In genomic region chr7:4513236-4513635, GRCm38 (mm10) we compare ENCODE assay signal across 8 mouse cellular contexts. TPM values are rescaled to one million over a fixed set of nuclear protein-coding genes. Genes with fewer than 3 reads are reported as not detected.
DNase-seq lines count a peak whose midpoint lies in the region; ATAC-seq lines count a peak whose summit lies in the region.

No protein-coding gene starts in this region.

- H3K4me2 ChIP-seq in heart, embryonic 12.5 days, result peak overlapping the region; percentile 61
- no peak overlapping the region for H3K4me2 ChIP-seq in liver, embryonic 13.5 days

- peak overlapping the region; percentile 33 for H3K4me3 ChIP-seq in heart, embryonic 12.5 days
- H3K4me3 ChIP-seq in liver, embryonic 13.5 days (replicated peaks), result no peak overlapping the region

- no peak for ATAC-seq in heart, embryonic 12.5 days (ENCODE audit: insufficient number of reproducible peaks, low FRiP score)
- ATAC-seq in liver, embryonic 13.5 days (ENCODE audit: low read depth), result no peak

- H3K9ac ChIP-seq in heart, embryonic 12.5 days, result peak overlapping the region; percentile 74; the same call in 1 of the 2 replicates
- H3K9ac ChIP-seq in liver, embryonic 13.5 days, result no peak overlapping the region

- intact Hi-C loops in left cerebral cortex, postnatal 25 days (cut with DNase I), result no loop called here

- WGBS in heart, embryonic 12.5 days, result 17% methylated on average over 13 of the region's 13 CpGs
- 16% methylated on average over 13 of the region's 13 CpGs for WGBS in liver, embryonic 13.5 days (ENCODE audit: insufficient replicate concordance)

- peaks cover 9% of the 10 kb centered on the region for H3K36me3 ChIP-seq in heart, embryonic 12.5 days
- no peaks in the 10 kb centered on the region for H3K36me3 ChIP-seq in liver, embryonic 13.5 days

- peak overlapping the region; percentile 97 for H3K27ac ChIP-seq in heart, embryonic 12.5 days (ENCODE audit: poor library complexity, severe bottlenecking)
- H3K27ac ChIP-seq in liver, embryonic 13.5 days, result no peak overlapping the region

- DNase-seq in adrenal gland, postnatal 36 days, result peak; percentile 22 to 51
- no peak for DNase-seq in adrenal gland, adult 18-20 months (ENCODE audit: low spot score in 2 of 2)
- DNase-seq in urinary bladder, postnatal 14 days (ENCODE audit: low spot score), result peak; percentile 44
- no peak for DNase-seq in urinary bladder, adult 2 months (ENCODE audit: low spot score)
- peak; percentile 42 for DNase-seq in liver, embryonic 13.5 days
- DNase-seq in spleen, postnatal 4 days (ENCODE audit: low spot score in 2 of 2), result peak; percentile 41 to 82
- no peak for DNase-seq in left cerebral cortex, postnatal 25 days (ENCODE audit: low spot score in 2 of 2)

- H3K9me3 ChIP-seq in heart, embryonic 12.5 days (replicated peaks), result no peaks in the 10 kb centered on the region
- H3K9me3 ChIP-seq in liver, embryonic 13.5 days (replicated peaks), result no peaks in the 10 kb centered on the region

- H3K27me3 ChIP-seq in heart, embryonic 12.5 days (replicated peaks), result no peaks in the 10 kb centered on the region
- no peaks in the 10 kb centered on the region for H3K27me3 ChIP-seq in liver, embryonic 13.5 days

- H3K4me1 ChIP-seq in heart, embryonic 12.5 days (replicated peaks), result peaks cover 82% of the 10 kb centered on the region
- peaks cover 33% of the 10 kb centered on the region for H3K4me1 ChIP-seq in liver, embryonic 13.5 days (replicated peaks)

RNA-seq across cellular contexts. Expression of gene Tnnt1, which starts 2.9 kb away (rescaled TPM):
- 1 to 10 TPM; 1.0 to 1.8 TPM for total RNA-seq in adrenal gland, postnatal 36 days (2021)
- total RNA-seq in adrenal gland, adult 18-20 months (2021), result 1 to 10 TPM in 1 of 2 experiments, under 1 TPM in 1; 0.50 to 1.4 TPM
- polyA plus RNA-seq in urinary bladder, adult 2 months (2012; rRNA removed), result 7.5 and 8.8 TPM in 2 replicates
- polyA plus RNA-seq in heart, embryonic 12.5 days (2016; fragmentation: Nextera tagmentation; extraction: Ambion mirVana), result 543 and 550 TPM in 2 replicates
- 13.2 and 13.4 TPM in 2 replicates for polyA plus RNA-seq in liver, embryonic 13.5 days (2015; fragmentation: Nextera tagmentation; extraction: Ambion mirVana)
- 10 to 100 TPM in 1 of 2 experiments, 1 to 10 TPM in 1; 4.6 to 10.2 TPM for total RNA-seq in left cerebral cortex, postnatal 25 days (2021)

RNA-seq across cellular contexts. Expression of gene Tnni3, which starts 10.8 kb away (rescaled TPM):
- under 1 TPM; 0.56 to 0.76 TPM for total RNA-seq in adrenal gland, postnatal 36 days (2021)
- under 1 TPM in 1 of 2 experiments, not detected in 1; 0.66 TPM for total RNA-seq in adrenal gland, adult 18-20 months (2021)
- polyA plus RNA-seq in urinary bladder, adult 2 months (2012; rRNA removed), result 5.1 and 5.5 TPM in 2 replicates
- polyA plus RNA-seq in heart, embryonic 12.5 days (2016; fragmentation: Nextera tagmentation; extraction: Ambion mirVana), result 1,739 and 1,749 TPM in 2 replicates
- polyA plus RNA-seq in liver, embryonic 13.5 days (2015; fragmentation: Nextera tagmentation; extraction: Ambion mirVana), result 1.1 and 4.5 TPM in 2 replicates
- total RNA-seq in left cerebral cortex, postnatal 25 days (2021), result 1 to 10 TPM; 1.0 to 1.2 TPM

RNA-seq across cellular contexts. Expression of gene Ppp1r12c, which starts 11.8 kb away (rescaled TPM):
- total RNA-seq in adrenal gland, postnatal 36 days (2021), result 100 to 1,000 TPM in 1 of 2 experiments, 10 to 100 TPM in 1; 74.6 to 112 TPM
- total RNA-seq in adrenal gland, adult 18-20 months (2021), result 10 to 100 TPM; 95.9 to 96.6 TPM
- 72.0 and 159 TPM in 2 replicates for polyA plus RNA-seq in urinary bladder, adult 2 months (2012; rRNA removed)
- 50.2 and 53.9 TPM in 2 replicates for polyA plus RNA-seq in heart, embryonic 12.5 days (2016; fragmentation: Nextera tagmentation; extraction: Ambion mirVana)
- 17.1 and 18.8 TPM in 2 replicates for polyA plus RNA-seq in liver, embryonic 13.5 days (2015; fragmentation: Nextera tagmentation; extraction: Ambion mirVana)
- total RNA-seq in left cerebral cortex, postnatal 25 days (2021), result 100 to 1,000 TPM; 131 to 156 TPM

RNA-seq across cellular contexts. Expression of gene Dnaaf3, which starts 19.0 kb away (rescaled TPM):
- 1 to 10 TPM in 1 of 2 experiments, under 1 TPM in 1; 0.70 to 1.2 TPM for total RNA-seq in adrenal gland, postnatal 36 days (2021)
- total RNA-seq in adrenal gland, adult 18-20 months (2021), result 1 to 10 TPM in 1 of 2 experiments, under 1 TPM in 1; 0.51 to 1.2 TPM
- polyA plus RNA-seq in urinary bladder, adult 2 months (2012; rRNA removed), result 3.5 and 4.0 TPM in 2 replicates
- polyA plus RNA-seq in heart, embryonic 12.5 days (2016; fragmentation: Nextera tagmentation; extraction: Ambion mirVana), result 0.54 and 0.83 TPM in 2 replicates
- 0.13 and 0.24 TPM in 2 replicates for polyA plus RNA-seq in liver, embryonic 13.5 days (2015; fragmentation: Nextera tagmentation; extraction: Ambion mirVana)
- under 1 TPM; 0.23 to 0.46 TPM for total RNA-seq in left cerebral cortex, postnatal 25 days (2021)

RNA-seq across cellular contexts. Expression of gene Syt5, which starts 34.1 kb away (rescaled TPM):
- 1 to 10 TPM; 6.4 to 9.5 TPM for total RNA-seq in adrenal gland, postnatal 36 days (2021)
- 1 to 10 TPM; 7.0 to 7.5 TPM for total RNA-seq in adrenal gland, adult 18-20 months (2021)
- polyA plus RNA-seq in urinary bladder, adult 2 months (2012; rRNA removed), result 0.74 and 0.78 TPM in 2 replicates
- polyA plus RNA-seq in heart, embryonic 12.5 days (2016; fragmentation: Nextera tagmentation; extraction: Ambion mirVana), result 1.4 and 1.6 TPM in 2 replicates
- polyA plus RNA-seq in liver, embryonic 13.5 days (2015; fragmentation: Nextera tagmentation; extraction: Ambion mirVana), result 0.39 and 0.46 TPM in 2 replicates
- total RNA-seq in left cerebral cortex, postnatal 25 days (2021), result 100 to 1,000 TPM; 261 to 281 TPM

Comparison
In these comparisons a context has a peak if more than half of its experiments do, and no peak if none do; other contexts are left out.
1. DNase-seq: peak in adrenal gland, postnatal 36 days (2 of 2), urinary bladder, postnatal 14 days (single experiment), liver, embryonic 13.5 days (single experiment) and spleen, postnatal 4 days (2 of 2); none in adrenal gland, adult 18-20 months (0 of 2), urinary bladder, adult 2 months (single experiment) and left cerebral cortex, postnatal 25 days (0 of 2).